Mouse (Mus musculus) limb, embryonic 10.5 days (tissue): Measurements from ENCODE around the gene Pex14. TPM values are rescaled to one million over a fixed set of nuclear protein-coding genes. Genes with fewer than 3 reads are reported as not detected.

Experiments used
- DNase-seq: peaks from one replicate; pipeline ENCODE4 v3.0.0-alpha.2; 2017; ENCODE audit warnings: low spot score
- H3K27ac ChIP-seq: fragments of 300-500 bp; sonication (generic); 2 replicates; pipeline ENCODE4 v1.5.1; 2016; ENCODE audit warnings: mild to moderate bottlenecking
- H3K27me3 ChIP-seq: fragments of 300-500 bp; sonication (generic); 2 replicates; pipeline ENCODE4 v1.6.1; 2016; ENCODE audit warnings: low read depth, mild to moderate bottlenecking; ENCODE audit not compliant: poor library complexity, severe bottlenecking
- H3K36me3 ChIP-seq: fragments of 300-500 bp; sonication (generic); 2 replicates; pipeline ENCODE4 v1.6.1; 2016; ENCODE audit warnings: mild to moderate bottlenecking, moderate library complexity
- H3K4me1 ChIP-seq: fragments of 300-500 bp; sonication (generic); 2 replicates; pipeline ENCODE4 v1.6.1; 2016
- H3K4me3 ChIP-seq: fragments of 300-500 bp; sonication (generic); 2 replicates; pipeline ENCODE4 v1.5.1; 2016; ENCODE audit warnings: mild to moderate bottlenecking, moderate library complexity
- H3K9me3 ChIP-seq: fragments of 300-500 bp; sonication (generic); replicated peaks from 2 replicates; pipeline ENCODE4 v1.6.1; 2016; ENCODE audit warnings: mild to moderate bottlenecking
- WGBS: fragments of 180-500 bp; shearing (Covaris S2); methylation state at CpG from one replicate; pipeline ENCODE4 v1.1.7; 2016; 5-methylcytosine and 5-hydroxymethylcytosine counted together
- polyA plus RNA-seq: library from polyadenylated mRNA; unstranded; fragments of >200 nt; fragmentation: Nextera tagmentation; extraction: Ambion mirVana; gene quantifications from 2 replicates; pipeline ENCODE4 v1.2.1, GENCODE M21; 2016

Pex14 gene
- polyA plus RNA-seq, 1 experiment from 2014 or later = 66.1 TPM

GRCm38 (mm10) chr4:148968859-148969258 lies 130.8 kb downstream of the Pex14 start:
- Histone ChIP-seq H3K27me3 (no peaks in the 10 kb centered on the region), H3K9me3 (no peaks in the 10 kb centered on the region), H3K4me1 (peaks cover 86% of the 10 kb centered on the region), H3K27ac (no peak overlapping the region), H3K36me3 (peaks cover 35% of the 10 kb centered on the region), H3K4me3 (no peak overlapping the region)
- DNase-seq = no peak
- WGBS = 90% methylated on average over 5 of the region's 5 CpGs

GRCm38 (mm10) chr4:148966132-148966531 lies 133.5 kb downstream of the Pex14 start:
- Histone ChIP-seq H3K27ac (0 out of 2 replicates have a peak overlapping the region, but pooled peaks have one; percentile 87), H3K4me1 (peaks cover 68% of the 10 kb centered on the region), H3K27me3 (no peaks in the 10 kb centered on the region), H3K4me3 (no peak overlapping the region), H3K36me3 (peaks cover 59% of the 10 kb centered on the region), H3K9me3 (no peaks in the 10 kb centered on the region)
- 93% methylated on average over 5 of the region's 5 CpGs for WGBS
- no peak for DNase-seq

GRCm38 (mm10) chr4:148964541-148965310 lies 134.9 kb downstream of the Pex14 start:
- Histone ChIP-seq H3K4me1 (peaks cover 67% of the 10 kb centered on the region), H3K4me3 (no peak overlapping the region), H3K27me3 (no peaks in the 10 kb centered on the region), H3K9me3 (no peaks in the 10 kb centered on the region), H3K27ac (peak overlapping the region; percentile 87), H3K36me3 (peaks cover 65% of the 10 kb centered on the region)
- WGBS = 53% methylated on average over 10 of the region's 10 CpGs
- DNase-seq = no peak

GRCm38 (mm10) chr4:148962096-148962495 lies 137.6 kb downstream of the Pex14 start:
- Histone ChIP-seq H3K27ac (no peak overlapping the region), H3K27me3 (no peaks in the 10 kb centered on the region), H3K4me1 (peaks cover 65% of the 10 kb centered on the region), H3K36me3 (peaks cover 59% of the 10 kb centered on the region), H3K4me3 (no peak overlapping the region), H3K9me3 (no peaks in the 10 kb centered on the region)
- DNase-seq = no peak
- WGBS = 92% methylated on average over 1 of the region's 1 CpGs

GRCm38 (mm10) chr4:148961081-148961480 lies 138.6 kb downstream of the Pex14 start:
- DNase-seq = no peak
- peaks cover 56% of the 10 kb centered on the region for H3K4me1 ChIP-seq
- no peaks in the 10 kb centered on the region for H3K9me3 ChIP-seq
- 95% methylated on average over 19 of the region's 19 CpGs for WGBS
- no peak overlapping the region for H3K4me3 ChIP-seq
- 0 out of 2 replicates have a peak, but pooled peaks cover 4% of the 10 kb centered on the region for H3K27me3 ChIP-seq
- H3K36me3 ChIP-seq = peaks cover 51% of the 10 kb centered on the region
- peak overlapping the region; percentile 22; the same call in 1 of the 2 replicates for H3K27ac ChIP-seq

- peaks cover 44% of the 10 kb centered on the region for H3K36me3 ChIP-seq
- peaks cover 45% of the 10 kb centered on the region for H3K4me1 ChIP-seq
- H3K27ac ChIP-seq = peak overlapping the region; percentile 21; the same call in 1 of the 2 replicates
- DNase-seq = no peak
- WGBS = 76% methylated on average over 12 of the region's 12 CpGs
- no peaks in the 10 kb centered on the region for H3K9me3 ChIP-seq
- peaks cover 14% of the 10 kb centered on the region; the same call in 1 of the 2 replicates for H3K27me3 ChIP-seq
- H3K4me3 ChIP-seq = no peak overlapping the region
Measured at GRCm38 (mm10) chr4:148960011-148960410, 139.7 kb downstream of the Pex14 start.

- no peaks in the 10 kb centered on the region for H3K9me3 ChIP-seq
- H3K27me3 ChIP-seq = peaks cover 60% of the 10 kb centered on the region
- WGBS = 89% methylated on average over 14 of the region's 14 CpGs
- H3K4me3 ChIP-seq = no peak overlapping the region
- H3K36me3 ChIP-seq = peaks cover 5% of the 10 kb centered on the region; the same call in 1 of the 2 replicates
- H3K4me1 ChIP-seq = peaks cover 52% of the 10 kb centered on the region
- no peak overlapping the region for H3K27ac ChIP-seq
- DNase-seq = no peak
Measured at GRCm38 (mm10) chr4:148955131-148955813, 144.4 kb downstream of the Pex14 start.

GRCm38 (mm10) chr4:148952328-148953222 lies 147.1 kb downstream of the Pex14 start:
- Histone ChIP-seq H3K27me3 (peaks cover 81% of the 10 kb centered on the region), H3K9me3 (no peaks in the 10 kb centered on the region; the same call in 1 of the 2 replicates), H3K27ac (peak overlapping the region; percentile 66), H3K36me3 (no peaks in the 10 kb centered on the region), H3K4me1 (peaks cover 61% of the 10 kb centered on the region), H3K4me3 (peak overlapping the region; percentile 54)
- 2% methylated on average over 69 of the region's 69 CpGs for WGBS
- peak; percentile 67 for DNase-seq

- Histone ChIP-seq H3K27ac (peak overlapping the region; percentile 66), H3K9me3 (no peaks in the 10 kb centered on the region; the same call in 1 of the 2 replicates), H3K4me3 (peak overlapping the region; percentile 54), H3K27me3 (peaks cover 81% of the 10 kb centered on the region), H3K36me3 (no peaks in the 10 kb centered on the region), H3K4me1 (peaks cover 66% of the 10 kb centered on the region)
- DNase-seq = peak; percentile 66
- 2% methylated on average over 44 of the region's 44 CpGs for WGBS
Measured at GRCm38 (mm10) chr4:148951821-148952291, 147.8 kb downstream of the Pex14 start.

- WGBS = 35% methylated on average over 25 of the region's 25 CpGs
- H3K36me3 ChIP-seq = no peaks in the 10 kb centered on the region
- peak overlapping the region; percentile 75 for H3K27ac ChIP-seq
- H3K9me3 ChIP-seq = no peaks in the 10 kb centered on the region; the same call in 1 of the 2 replicates
- H3K27me3 ChIP-seq = peaks cover 77% of the 10 kb centered on the region
- DNase-seq = peak; percentile 81
- peak overlapping the region; percentile 54 for H3K4me3 ChIP-seq
- peaks cover 66% of the 10 kb centered on the region for H3K4me1 ChIP-seq
Measured at GRCm38 (mm10) chr4:148950932-148951650, 148.6 kb downstream of the Pex14 start.

- Histone ChIP-seq H3K27me3 (peaks cover 72% of the 10 kb centered on the region), H3K9me3 (no peaks in the 10 kb centered on the region; the same call in 1 of the 2 replicates), H3K27ac (peak overlapping the region; percentile 75), H3K4me1 (peaks cover 66% of the 10 kb centered on the region), H3K4me3 (no peak overlapping the region), H3K36me3 (no peaks in the 10 kb centered on the region)
- 76% methylated on average over 6 of the region's 6 CpGs for WGBS
- DNase-seq = no peak
Measured at GRCm38 (mm10) chr4:148950487-148950886, 149.2 kb downstream of the Pex14 start.
